Mouse (Mus musculus) bone marrow macrophage, adult 2 months (primary cell): ENCODE measurements at regions not wholly inside any gene's neighbourhood (a gene's known extent, or its start where the extent isn't known, plus 50 kb on each side); places are given as distances from the start of the nearest gene placed in this dataset.

Experiments used
- CTCF ChIP-seq: IDR thresholded peaks from 2 replicates; pipeline ENCODE4 v1.5.1; 2012; ENCODE audit warnings: low read depth, mild to moderate bottlenecking, low read length, moderate library complexity
- POLR2A ChIP-seq: IDR thresholded peaks from 2 replicates; pipeline ENCODE4 v1.6.1; 2012; ENCODE audit warnings: mild to moderate bottlenecking, low read depth, low read length, borderline replicate concordance

DNA sequence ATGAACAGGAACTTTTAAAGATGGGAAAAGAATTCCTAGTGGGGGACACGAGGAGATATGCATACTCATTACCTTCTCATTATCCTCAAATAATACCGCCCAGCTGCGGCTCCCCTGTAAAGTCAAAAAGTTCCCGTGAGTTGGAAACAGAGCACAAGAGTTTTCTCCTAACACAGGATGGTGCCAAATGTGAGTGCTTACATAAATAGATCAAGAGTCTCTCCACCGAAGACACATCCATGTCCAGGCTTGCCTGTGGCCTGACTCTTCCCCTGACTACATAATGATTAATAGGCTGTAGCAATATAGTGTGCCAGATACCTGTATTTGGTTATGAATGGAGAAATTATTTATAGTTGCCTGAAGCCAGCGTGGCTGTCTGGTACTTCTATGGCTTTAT lies 281.8 kb upstream of the Klf3 start:
- TF ChIP-seq POLR2A: no peak
- no peak for TF ChIP-seq CTCF
